Mouse (Mus musculus) liver, embryonic 12.5 days (tissue): ENCODE measurements at regions not wholly inside any gene's neighbourhood (a gene's known extent, or its start where the extent isn't known, plus 50 kb on each side); places are given as distances from the start of the nearest gene placed in this dataset.
A peak's percentile ranks its signal among the peaks of the same experiment; 100 is the strongest.
"Not testable (repeated sequence)": the region's sequence is repeated elsewhere in the genome, so short reads cannot be mapped to it uniquely, and the experiment has no call there.

Experiments
- ATAC-seq: fragments of 200-750 bp; cut with Nextera tagmentation; 2 replicates; pipeline ENCODE4 v1.8.0; 2017; ENCODE audit warnings: moderate number of reproducible peaks, mild to moderate bottlenecking, moderate library complexity
- H3K27ac ChIP-seq: fragments of 300-500 bp; sonication (generic); 2 replicates; pipeline ENCODE4 v1.5.1; 2016; ENCODE audit warnings: mild to moderate bottlenecking
- H3K27me3 ChIP-seq: fragments of 300-500 bp; sonication (generic); replicated peaks from 2 replicates; pipeline ENCODE4 v1.6.1; 2016; ENCODE audit warnings: mild to moderate bottlenecking, moderate library complexity
- H3K36me3 ChIP-seq: fragments of 300-500 bp; sonication (generic); 2 replicates; pipeline ENCODE4 v1.6.1; 2016; ENCODE audit warnings: mild to moderate bottlenecking, moderate library complexity
- H3K4me1 ChIP-seq: fragments of 300-500 bp; sonication (generic); 2 replicates; pipeline ENCODE4 v1.6.1; 2016
- H3K4me2 ChIP-seq: fragments of 300-500 bp; sonication (generic); 2 replicates; pipeline ENCODE4 v1.6.1; 2016; ENCODE audit warnings: mild to moderate bottlenecking, moderate library complexity
- H3K4me3 ChIP-seq: fragments of 300-500 bp; sonication (generic); 2 replicates; pipeline ENCODE4 v1.5.1; 2016; ENCODE audit warnings: mild to moderate bottlenecking, moderate library complexity
- H3K9ac ChIP-seq: fragments of 300-500 bp; sonication (generic); 2 replicates; pipeline ENCODE4 v1.6.1; 2016; ENCODE audit warnings: mild to moderate bottlenecking, moderate library complexity
- H3K9me3 ChIP-seq: fragments of 300-500 bp; sonication (generic); replicated peaks from 2 replicates; pipeline ENCODE4 v1.6.1; 2016; ENCODE audit warnings: mild to moderate bottlenecking, moderate library complexity
- WGBS: fragments of 180-500 bp; shearing (Covaris S2); methylation state at CpG from one replicate; pipeline ENCODE4 v1.1.7; 2016; ENCODE audit not compliant: insufficient replicate concordance; 5-methylcytosine and 5-hydroxymethylcytosine counted together

GRCm38 (mm10) chr16:31536328-31536727 lies 114.2 kb downstream of the Bdh1 start:
- WGBS = 79% methylated on average over 3 of the region's 3 CpGs
- H3K4me2 ChIP-seq = no peak overlapping the region
- H3K4me3 ChIP-seq = no peak overlapping the region
- H3K9ac ChIP-seq = no peak overlapping the region
- H3K4me1 ChIP-seq = peaks cover 46% of the 10 kb centered on the region
- H3K9me3 ChIP-seq = no peaks in the 10 kb centered on the region
- H3K27ac ChIP-seq = no peak overlapping the region
- ATAC-seq = no peak
- peaks cover 46% of the 10 kb centered on the region for H3K27me3 ChIP-seq
- H3K36me3 ChIP-seq = no peaks in the 10 kb centered on the region

- no peak for ATAC-seq
- H3K4me1 ChIP-seq = peaks cover 24% of the 10 kb centered on the region
- H3K27ac ChIP-seq = no peak overlapping the region
- no peaks in the 10 kb centered on the region for H3K9me3 ChIP-seq
- no peak overlapping the region for H3K9ac ChIP-seq
- H3K36me3 ChIP-seq = no peaks in the 10 kb centered on the region
- H3K4me2 ChIP-seq = no peak overlapping the region
- peaks cover 54% of the 10 kb centered on the region for H3K27me3 ChIP-seq
- WGBS = 70% methylated on average over 3 of the region's 3 CpGs
- H3K4me3 ChIP-seq = no peak overlapping the region
These were observed 116.5 kb downstream of the Bdh1 start for GRCm38 (mm10) chr16:31538606-31539005.

GRCm38 (mm10) chr16:31543499-31544170 lies 119.6 kb upstream of the Dlg1 start:
- no peaks in the 10 kb centered on the region for H3K36me3 ChIP-seq
- H3K4me1 ChIP-seq = 0 out of 2 replicates have a peak, but pooled peaks cover 6% of the 10 kb centered on the region
- WGBS = 55% methylated on average over 10 of the region's 10 CpGs
- no peaks in the 10 kb centered on the region for H3K9me3 ChIP-seq
- no peak overlapping the region for H3K9ac ChIP-seq
- ATAC-seq = no peak
- peaks cover 83% of the 10 kb centered on the region for H3K27me3 ChIP-seq
- H3K4me3 ChIP-seq = no peak overlapping the region
- no peak overlapping the region for H3K4me2 ChIP-seq
- H3K27ac ChIP-seq = no peak overlapping the region

- H3K4me2 ChIP-seq = peak overlapping the region; percentile 12; the same call in 1 of the 2 replicates
- 3% methylated on average over 18 of the region's 18 CpGs for WGBS
- H3K4me3 ChIP-seq = no peak overlapping the region
- H3K4me1 ChIP-seq = peaks cover 23% of the 10 kb centered on the region
- no peaks in the 10 kb centered on the region for H3K36me3 ChIP-seq
- no peak overlapping the region for H3K9ac ChIP-seq
- H3K27ac ChIP-seq = no peak overlapping the region
- H3K9me3 ChIP-seq = no peaks in the 10 kb centered on the region
- ATAC-seq = no peak
- H3K27me3 ChIP-seq = peaks cover 86% of the 10 kb centered on the region
These were observed 117.0 kb upstream of the Dlg1 start for GRCm38 (mm10) chr16:31546062-31546827.

- Histone ChIP-seq H3K4me1 (peaks cover 28% of the 10 kb centered on the region), H3K36me3 (no peaks in the 10 kb centered on the region), H3K4me3 (no peak overlapping the region), H3K27me3 (peaks cover 86% of the 10 kb centered on the region), H3K27ac (no peak overlapping the region), H3K4me2 (no peak overlapping the region), H3K9ac (no peak overlapping the region), H3K9me3 (no peaks in the 10 kb centered on the region)
- WGBS = 19% methylated on average over 2 of the region's 2 CpGs
- no peak for ATAC-seq
These were observed 116.4 kb upstream of the Dlg1 start for GRCm38 (mm10) chr16:31546828-31547224.

GRCm38 (mm10) chr16:31547391-31547790 lies 115.9 kb upstream of the Dlg1 start:
- 68% methylated on average over 10 of the region's 10 CpGs for whole genome bisulfite sequencing
- Histone ChIP-seq H3K4me1 (peaks cover 31% of the 10 kb centered on the region), H3K27ac (no peak overlapping the region), H3K9ac (no peak overlapping the region), H3K4me2 (no peak overlapping the region), H3K4me3 (no peak overlapping the region), H3K36me3 (no peaks in the 10 kb centered on the region), H3K9me3 (no peaks in the 10 kb centered on the region), H3K27me3 (peaks cover 82% of the 10 kb centered on the region)
- ATAC-seq = no peak

- Histone ChIP-seq H3K36me3 (no peaks in the 10 kb centered on the region), H3K27ac (no peak overlapping the region), H3K27me3 (peaks cover 56% of the 10 kb centered on the region), H3K4me2 (peak overlapping the region; percentile 17; the same call in 1 of the 2 replicates), H3K9me3 (no peaks in the 10 kb centered on the region), H3K9ac (no peak overlapping the region), H3K4me3 (no peak overlapping the region), H3K4me1 (peaks cover 46% of the 10 kb centered on the region)
- peak; percentile 16; the same call in 1 of the 2 replicates for ATAC-seq
- WGBS = 15% methylated on average over 5 of the region's 5 CpGs
These were observed 113.3 kb upstream of the Dlg1 start for GRCm38 (mm10) chr16:31549975-31550374.

GRCm38 (mm10) chr16:31550539-31550938 lies 112.7 kb upstream of the Dlg1 start:
- not testable (repeated sequence) for H3K9me3 ChIP-seq, H3K4me3 ChIP-seq, H3K9ac ChIP-seq, H3K36me3 ChIP-seq, H3K27ac ChIP-seq
- 69% methylated on average over 2 of the region's 2 CpGs for WGBS
- H3K4me2 ChIP-seq = peak overlapping the region; percentile 17; the same call in 1 of the 2 replicates
- peaks cover 46% of the 10 kb centered on the region for H3K4me1 ChIP-seq
- peak; percentile 67 for ATAC-seq
- peaks cover 50% of the 10 kb centered on the region for H3K27me3 ChIP-seq

GRCm38 (mm10) chr16:31551416-31552151 lies 111.7 kb upstream of the Dlg1 start:
- WGBS = 64% methylated on average over 11 of the region's 11 CpGs
- H3K9ac ChIP-seq = no peak overlapping the region
- H3K27ac ChIP-seq = no peak overlapping the region
- no peaks in the 10 kb centered on the region for H3K9me3 ChIP-seq
- H3K4me2 ChIP-seq = no peak overlapping the region
- H3K4me3 ChIP-seq = no peak overlapping the region
- peaks cover 40% of the 10 kb centered on the region for H3K4me1 ChIP-seq
- H3K27me3 ChIP-seq = peaks cover 40% of the 10 kb centered on the region
- H3K36me3 ChIP-seq = no peaks in the 10 kb centered on the region
- no peak for ATAC-seq

- Histone ChIP-seq H3K4me3 (no peak overlapping the region), H3K9me3 (no peaks in the 10 kb centered on the region; the same call in 1 of the 2 replicates), H3K4me1 (peaks cover 40% of the 10 kb centered on the region), H3K4me2 (no peak overlapping the region), H3K27me3 (peaks cover 20% of the 10 kb centered on the region), H3K36me3 (no peaks in the 10 kb centered on the region), H3K27ac (no peak overlapping the region; the same call in 1 of the 2 replicates), H3K9ac (no peak overlapping the region)
- ATAC-seq = peak; percentile 72
- WGBS = 56% methylated on average over 8 of the region's 8 CpGs
These were observed 109.7 kb upstream of the Dlg1 start for GRCm38 (mm10) chr16:31553361-31554146.

GRCm38 (mm10) chr16:31560426-31560825 lies 102.8 kb upstream of the Dlg1 start:
- Histone ChIP-seq H3K4me3 (no peak overlapping the region), H3K27ac (no peak overlapping the region)

More at GRCm38 (mm10) chr16:31560426-31560825, 102.8 kb upstream of the Dlg1 start:
- no peaks in the 10 kb centered on the region; the same call in 1 of the 2 replicates for H3K9me3 ChIP-seq
- no peak overlapping the region for H3K4me2 ChIP-seq
- H3K4me1 ChIP-seq = no peaks in the 10 kb centered on the region
- H3K27me3 ChIP-seq = peaks cover 11% of the 10 kb centered on the region
- no peak for ATAC-seq
- no peaks in the 10 kb centered on the region for H3K36me3 ChIP-seq
- H3K9ac ChIP-seq = no peak overlapping the region
